Mouse (Mus musculus) forebrain, embryonic 11.5 days (tissue): ENCODE measurements around the gene Cmtm6. TPM values are rescaled to one million over a fixed set of nuclear protein-coding genes. Genes with fewer than 3 reads are reported as not detected.
A peak's percentile ranks its signal among the peaks of the same experiment; 100 is the strongest.
"Not testable (repeated sequence)": the region's sequence is repeated elsewhere in the genome, so short reads cannot be mapped to it uniquely, and the experiment has no call there.

Experiments used
- ATAC-seq: fragments of 200-750 bp; cut with Nextera tagmentation; replicated peaks from 2 replicates; pipeline ENCODE4 v1.8.0; 2017; ENCODE audit warnings: moderate TSS enrichment; ENCODE audit not compliant: low FRiP score
- DNase-seq: peaks from one replicate; pipeline ENCODE4 v3.0.0-alpha.2; 2017; ENCODE audit warnings: low spot score
- H3K27ac ChIP-seq: fragments of 300-500 bp; sonication (generic); 2 replicates; pipeline ENCODE4 v1.5.1; 2014; ENCODE audit warnings: low read depth, low read length
- H3K27me3 ChIP-seq: fragments of 300-500 bp; sonication (generic); 2 replicates; pipeline ENCODE4 v1.6.1; 2014; ENCODE audit warnings: mild to moderate bottlenecking, low read length, mixed read lengths; ENCODE audit not compliant: control insufficient read depth, insufficient read depth
- H3K36me3 ChIP-seq: fragments of 300-500 bp; sonication (generic); 2 replicates; pipeline ENCODE4 v1.6.1; 2014; ENCODE audit warnings: mild to moderate bottlenecking, low read length, moderate library complexity, mixed read lengths; ENCODE audit not compliant: control insufficient read depth, insufficient read depth
- H3K4me1 ChIP-seq: fragments of 300-500 bp; sonication (generic); replicated peaks from 2 replicates; pipeline ENCODE4 v1.6.1; 2014; ENCODE audit warnings: low read length, mixed read lengths; ENCODE audit not compliant: control insufficient read depth, insufficient read depth
- H3K4me2 ChIP-seq: fragments of 300-500 bp; sonication (generic); 2 replicates; pipeline ENCODE4 v1.6.1; 2014; ENCODE audit warnings: low read depth, mild to moderate bottlenecking, low read length, moderate library complexity, mixed read lengths; ENCODE audit not compliant: severe bottlenecking
- H3K4me3 ChIP-seq: fragments of 300-500 bp; sonication (generic); 2 replicates; pipeline ENCODE4 v1.5.1; 2014; ENCODE audit warnings: low read depth, low read length
- H3K9ac ChIP-seq: fragments of 300-500 bp; sonication (generic); 2 replicates; pipeline ENCODE4 v1.6.1; 2014; ENCODE audit warnings: low read length
- H3K9me3 ChIP-seq: fragments of 300-500 bp; sonication (generic); 2 replicates; pipeline ENCODE4 v1.6.1; 2016; ENCODE audit warnings: low read length, mixed read lengths; ENCODE audit not compliant: control insufficient read depth
- WGBS: fragments of 180-500 bp; shearing (Covaris S2); extraction: QIAGEN DNeasy Blood & Tissue Kit; methylation state at CpG from one replicate; pipeline ENCODE4 v1.1.7; 2014; 5-methylcytosine and 5-hydroxymethylcytosine counted together
- polyA plus RNA-seq: library from polyadenylated mRNA; unstranded; fragments of >200 nt; fragmentation: Nextera tagmentation; extraction: Ambion mirVana; gene quantifications from 2 replicates; pipeline ENCODE4 v1.2.1, GENCODE M21; 2014

Cmtm6 gene
- polyA plus RNA-seq, 1 experiment from 2014 or later = 26.9 TPM

DNA sequence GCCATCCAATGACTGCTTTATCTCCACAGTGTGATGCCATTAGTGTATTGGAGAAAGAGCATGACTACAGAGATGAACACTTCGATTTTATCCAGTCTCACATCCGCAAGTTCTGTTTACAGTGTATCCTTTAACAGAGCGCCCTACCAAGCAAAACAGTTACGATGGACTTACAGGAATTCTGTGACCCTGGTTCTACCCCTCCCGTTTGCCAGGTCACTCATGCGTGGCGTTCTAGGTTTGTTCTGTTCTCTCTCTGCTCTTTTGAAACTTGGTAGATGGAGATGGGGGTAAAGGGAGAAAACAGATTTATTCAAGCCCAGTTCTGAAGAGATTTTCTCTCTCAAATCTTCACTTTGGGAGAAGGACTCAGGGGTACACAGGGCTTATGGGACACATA lies 17.4 kb upstream of the Cmtm6 start:
- Histone ChIP-seq H3K9ac (no peak overlapping the region), H3K27me3 (no peaks in the 10 kb centered on the region), H3K4me2 (no peak overlapping the region), H3K4me1 (no peaks in the 10 kb centered on the region), H3K36me3 (no peaks in the 10 kb centered on the region; the same call in 1 of the 2 replicates), H3K4me3 (no peak overlapping the region), H3K9me3 (no peaks in the 10 kb centered on the region), H3K27ac (no peak overlapping the region)
- no peak for ATAC-seq
- no peak for DNase-seq
- 92% methylated on average over 7 of the region's 7 CpGs for WGBS

DNA sequence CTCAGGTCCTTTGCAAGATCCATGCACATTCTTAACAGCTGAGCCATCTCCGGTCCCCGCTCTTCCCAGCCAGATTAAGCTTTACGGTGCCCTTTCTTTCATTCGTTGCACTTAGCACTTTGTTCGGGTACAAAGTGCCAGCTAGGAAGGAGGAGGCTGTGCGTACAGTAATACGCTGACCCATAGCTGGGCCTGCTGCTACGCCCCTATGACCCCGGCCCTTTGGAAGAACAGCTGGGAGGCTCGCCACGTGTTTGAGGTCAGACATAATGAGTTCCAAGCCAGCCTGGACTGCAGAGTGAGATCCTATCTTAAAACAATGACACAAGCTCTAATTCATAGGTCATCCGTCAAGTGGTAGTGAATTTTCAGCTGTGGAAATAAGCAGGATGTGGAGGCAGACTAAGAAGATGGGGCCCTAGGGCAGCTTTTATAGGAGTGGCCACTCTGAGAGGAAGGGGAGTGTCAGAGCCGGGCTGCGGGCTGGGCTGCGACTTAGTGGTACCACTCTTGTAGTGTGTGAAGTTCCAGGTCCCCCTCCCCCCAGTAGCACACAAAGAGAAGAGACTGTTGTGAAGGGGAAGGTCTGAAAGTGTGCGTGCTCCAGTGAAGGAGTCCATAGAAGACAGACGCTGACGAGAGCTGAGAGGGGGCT lies 14.1 kb upstream of the Cmtm6 start:
- H3K4me2 ChIP-seq = no peak overlapping the region
- DNase-seq = no peak

DNA sequence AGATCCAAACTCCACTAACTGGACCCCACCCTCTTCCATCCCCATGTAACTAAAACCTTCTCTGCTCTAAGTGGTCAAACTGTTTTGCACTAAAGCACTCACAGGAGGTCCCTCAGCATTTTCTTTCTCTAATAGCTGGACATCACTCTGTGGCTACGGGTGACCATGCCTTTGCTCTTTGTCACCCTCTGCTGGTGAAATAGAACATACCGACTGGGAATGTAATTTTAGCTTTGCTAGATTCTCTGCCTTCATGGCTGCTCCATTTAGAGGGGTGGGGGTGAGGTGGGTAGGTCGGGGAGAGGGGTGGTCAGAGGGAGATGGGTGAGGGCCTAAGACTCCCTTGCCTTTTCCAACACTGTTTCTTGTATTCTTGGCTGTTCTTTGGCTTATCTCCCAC lies 3.6 kb upstream of the Cmtm6 start:
- DNase-seq (no peak), ATAC-seq (no peak)
- no peaks in the 10 kb centered on the region for H3K9me3 ChIP-seq
- no peak overlapping the region for H3K27ac ChIP-seq
- H3K4me1 ChIP-seq = no peaks in the 10 kb centered on the region
- no peak overlapping the region for H3K9ac ChIP-seq
- peaks cover 2% of the 10 kb centered on the region for H3K36me3 ChIP-seq
- no peak overlapping the region for H3K4me3 ChIP-seq
- 2% methylated on average over 3 of the region's 3 CpGs for WGBS
- H3K4me2 ChIP-seq = no peak overlapping the region
- no peaks in the 10 kb centered on the region for H3K27me3 ChIP-seq

More for the DNA sequence above, 14.1 kb upstream of the Cmtm6 start:
- ATAC-seq = no peak
- 86% methylated on average over 18 of the region's 18 CpGs for WGBS
- no peaks in the 10 kb centered on the region for H3K27me3 ChIP-seq
- no peak overlapping the region for H3K9ac ChIP-seq
- no peaks in the 10 kb centered on the region for H3K4me1 ChIP-seq
- H3K27ac ChIP-seq = no peak overlapping the region
- no peak overlapping the region for H3K4me3 ChIP-seq
- H3K36me3 ChIP-seq = peaks cover 3% of the 10 kb centered on the region; the same call in 1 of the 2 replicates
- H3K9me3 ChIP-seq = no peaks in the 10 kb centered on the region

DNA sequence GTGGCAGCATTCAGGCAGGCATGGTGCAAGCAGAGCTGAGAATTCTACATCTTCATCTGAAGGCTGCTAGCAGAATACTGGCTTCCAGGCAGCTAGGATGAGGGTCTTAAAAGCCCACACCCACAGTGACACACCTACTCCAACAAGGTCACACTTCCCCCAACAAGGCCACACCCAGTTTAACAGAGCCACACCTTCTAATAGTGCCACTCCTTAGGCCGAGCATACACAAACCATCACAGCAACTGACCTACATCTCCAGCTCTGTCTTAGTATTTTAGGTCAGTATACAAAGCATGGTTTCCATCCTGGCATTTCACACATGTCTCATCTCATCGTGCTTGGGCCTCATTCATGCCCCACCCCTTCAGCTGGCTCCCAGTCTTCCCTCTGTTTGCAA lies 2.5 kb upstream of the Cmtm6 start:
- H3K9me3 ChIP-seq, H3K4me1 ChIP-seq, H3K9ac ChIP-seq, H3K4me3 ChIP-seq, H3K36me3 ChIP-seq, H3K27me3 ChIP-seq, DNase-seq, H3K27ac ChIP-seq, H3K4me2 ChIP-seq, ATAC-seq: not testable (repeated sequence)
- 74% methylated on average over 2 of the region's 2 CpGs for WGBS

DNA sequence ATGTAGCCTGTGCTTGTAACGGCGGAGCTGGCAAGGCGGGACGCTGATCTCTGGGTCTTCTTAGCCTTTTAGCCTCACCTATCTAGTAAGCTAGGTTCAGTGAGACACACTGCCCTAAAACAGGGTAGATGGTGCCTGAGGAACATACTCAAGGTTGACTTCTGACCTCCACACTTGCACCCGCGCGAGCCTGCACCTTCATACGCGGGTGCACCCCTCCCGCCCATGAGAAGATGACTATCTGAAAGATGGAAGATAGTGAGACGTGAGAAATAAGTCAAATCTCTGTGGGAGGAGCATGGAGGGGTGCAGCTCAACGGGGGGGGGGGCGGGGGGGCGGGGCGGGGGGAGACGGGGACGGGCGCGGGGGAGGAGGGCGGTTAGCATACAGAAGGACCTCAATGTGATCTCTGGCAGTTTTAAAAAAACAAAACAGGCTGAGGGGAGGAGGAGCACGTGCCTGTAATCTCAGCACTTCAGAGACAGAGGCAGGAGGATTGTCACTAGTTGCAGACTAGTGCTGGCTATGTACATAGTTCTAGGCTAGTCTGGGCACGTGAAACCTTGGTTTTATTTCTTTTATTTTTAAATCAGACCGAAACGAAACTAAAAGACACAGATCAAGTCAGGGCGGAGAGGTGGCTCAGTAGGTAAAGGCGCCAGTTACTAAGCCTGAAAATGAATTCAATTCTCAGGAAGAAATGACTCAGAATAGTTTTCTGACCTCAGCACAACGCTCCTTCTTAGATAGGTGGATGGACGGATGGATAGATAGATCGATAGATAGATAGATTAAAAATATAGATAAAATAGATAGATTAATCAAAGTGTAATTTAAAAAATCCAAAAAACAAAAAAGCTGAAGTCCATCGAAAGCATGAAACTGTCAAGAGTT lies 758 bp upstream of the Cmtm6 start:
- Histone ChIP-seq H3K9me3 (no peaks in the 10 kb centered on the region), H3K4me1 (no peaks in the 10 kb centered on the region), H3K4me3 (peak overlapping the region; percentile 77; the same call in 1 of the 2 replicates), H3K27ac (no peak overlapping the region), H3K9ac (no peak overlapping the region), H3K27me3 (no peaks in the 10 kb centered on the region), H3K4me2 (no peak overlapping the region; the same call in 1 of the 2 replicates), H3K36me3 (no peaks in the 10 kb centered on the region)
- 48% methylated on average over 26 of the region's 30 CpGs for WGBS
- ATAC-seq (0 out of 2 replicates have a peak, but pooled peaks have one; percentile 13), DNase-seq (no peak)

DNA sequence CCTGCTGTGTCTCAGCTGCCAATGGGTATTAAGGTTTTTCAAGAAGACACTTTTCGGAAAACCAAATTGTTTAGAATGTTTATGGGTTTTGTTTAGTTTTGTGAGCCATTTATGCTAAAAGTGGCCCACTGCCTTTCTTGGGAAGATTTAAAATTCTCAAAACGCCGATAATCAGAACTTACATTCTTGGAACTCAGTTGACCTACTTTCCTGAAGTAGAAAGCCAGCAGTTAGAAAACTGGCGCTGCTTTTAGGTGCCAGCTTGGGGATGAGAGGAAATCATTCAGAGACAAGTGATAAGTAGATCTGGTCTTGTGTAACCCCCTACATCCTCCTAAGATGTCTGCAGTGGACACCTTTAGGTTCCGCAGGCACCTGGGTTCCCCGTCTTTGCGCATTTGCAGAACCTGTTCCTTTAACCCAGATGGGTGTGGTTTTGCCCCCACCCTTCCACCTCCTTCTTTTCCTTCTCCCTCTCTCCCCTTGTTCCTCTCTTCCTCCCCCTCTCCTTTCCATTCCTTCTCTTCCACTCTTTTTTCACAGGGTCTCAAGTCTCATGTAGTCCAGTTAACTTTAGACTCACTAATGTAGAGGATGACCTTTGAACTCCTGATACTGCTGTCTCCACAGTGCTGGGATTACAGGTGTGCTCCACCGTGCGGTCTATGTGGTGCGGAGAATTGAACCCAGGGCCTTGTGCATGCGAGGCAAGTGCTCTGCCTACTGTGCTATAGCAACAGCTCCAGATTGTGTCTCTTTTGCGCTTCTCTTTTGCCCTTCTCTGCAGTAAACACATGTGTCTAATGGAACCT lies 1.2 kb downstream of the Cmtm6 start:
- Histone ChIP-seq H3K4me2 (peak overlapping the region; percentile 58), H3K27me3 (no peaks in the 10 kb centered on the region), H3K9ac (peak overlapping the region; percentile 83), H3K36me3 (no peaks in the 10 kb centered on the region), H3K4me1 (no peaks in the 10 kb centered on the region), H3K27ac (no peak overlapping the region), H3K4me3 (peak overlapping the region; percentile 77), H3K9me3 (no peaks in the 10 kb centered on the region)
- DNase-seq = no peak
- WGBS = 74% methylated on average over 12 of the region's 12 CpGs
- no peak for ATAC-seq

DNA sequence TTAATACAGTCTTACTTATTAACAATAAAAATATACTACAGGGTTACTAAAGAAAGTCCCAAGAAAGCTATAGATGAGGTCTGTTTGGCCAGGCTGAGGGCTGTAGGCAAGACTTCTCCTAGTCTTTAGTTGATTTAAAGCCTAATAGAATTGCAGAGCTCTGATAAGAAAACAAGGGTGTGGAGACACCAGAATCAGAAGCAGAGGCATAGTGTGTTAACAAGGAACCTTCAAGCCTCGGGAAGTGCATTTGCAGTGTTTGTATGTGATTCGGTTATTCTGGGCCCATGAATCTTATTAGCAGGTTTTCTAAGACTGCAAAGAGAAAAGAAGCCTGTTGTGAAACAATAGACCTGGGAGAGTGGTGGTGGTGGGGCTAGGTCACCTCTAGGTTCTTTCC lies 2.3 kb downstream of the Cmtm6 start:
- DNase-seq = no peak
- Histone ChIP-seq H3K27ac (no peak overlapping the region), H3K27me3 (no peaks in the 10 kb centered on the region), H3K4me2 (no peak overlapping the region), H3K36me3 (no peaks in the 10 kb centered on the region), H3K4me1 (no peaks in the 10 kb centered on the region), H3K9me3 (no peaks in the 10 kb centered on the region), H3K9ac (no peak overlapping the region), H3K4me3 (no peak overlapping the region)
- ATAC-seq = no peak
- WGBS = 88% methylated on average over 2 of the region's 2 CpGs

DNA sequence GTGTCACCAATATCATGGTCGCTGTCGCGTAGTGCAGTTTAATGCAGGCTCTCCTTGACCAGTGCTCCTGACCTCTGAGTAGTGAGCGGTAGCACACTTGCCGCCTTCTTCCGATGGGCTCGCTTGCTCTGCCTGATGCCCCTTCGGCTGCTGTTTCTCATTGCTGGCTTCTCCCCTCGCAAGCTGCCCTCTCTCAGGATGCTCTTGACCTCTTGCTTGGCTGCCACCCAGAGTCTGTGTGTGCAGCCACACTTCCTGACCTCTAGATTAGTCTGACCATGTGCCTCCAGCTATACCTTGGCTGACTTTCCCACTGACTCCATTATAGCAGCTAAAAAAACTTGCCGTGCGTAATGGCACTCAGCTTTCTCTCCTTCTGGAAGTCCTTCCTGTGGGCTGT lies 5.5 kb downstream of the Cmtm6 start:
- no peak for DNase-seq
- no peak overlapping the region for H3K27ac ChIP-seq

More for the DNA sequence above, 5.5 kb downstream of the Cmtm6 start:
- no peaks in the 10 kb centered on the region for H3K36me3 ChIP-seq
- no peak overlapping the region for H3K4me2 ChIP-seq
- no peak for ATAC-seq
- no peaks in the 10 kb centered on the region for H3K27me3 ChIP-seq
- WGBS = 78% methylated on average over 11 of the region's 11 CpGs
- H3K4me3 ChIP-seq = no peak overlapping the region
- H3K9me3 ChIP-seq = no peaks in the 10 kb centered on the region
- no peak overlapping the region for H3K9ac ChIP-seq
- H3K4me1 ChIP-seq = no peaks in the 10 kb centered on the region
